Mouse (Mus musculus) forebrain, embryonic 11.5 days (tissue): Measurements from ENCODE around the gene Fbxl2. TPM values are rescaled to one million over a fixed set of nuclear protein-coding genes. Genes with fewer than 3 reads are reported as not detected.
"Not testable (repeated sequence)": the region's sequence is repeated elsewhere in the genome, so short reads cannot be mapped to it uniquely, and the experiment has no call there.

Experiments used
- ATAC-seq: fragments of 200-750 bp; cut with Nextera tagmentation; replicated peaks from 2 replicates; pipeline ENCODE4 v1.8.0; 2017; ENCODE audit warnings: moderate TSS enrichment; ENCODE audit not compliant: low FRiP score
- DNase-seq: peaks from one replicate; pipeline ENCODE4 v3.0.0-alpha.2; 2017; ENCODE audit warnings: low spot score
- H3K27ac ChIP-seq: fragments of 300-500 bp; sonication (generic); 2 replicates; pipeline ENCODE4 v1.5.1; 2014; ENCODE audit warnings: low read depth, low read length
- H3K27me3 ChIP-seq: fragments of 300-500 bp; sonication (generic); 2 replicates; pipeline ENCODE4 v1.6.1; 2014; ENCODE audit warnings: mild to moderate bottlenecking, low read length, mixed read lengths; ENCODE audit not compliant: control insufficient read depth, insufficient read depth
- H3K36me3 ChIP-seq: fragments of 300-500 bp; sonication (generic); 2 replicates; pipeline ENCODE4 v1.6.1; 2014; ENCODE audit warnings: mild to moderate bottlenecking, low read length, moderate library complexity, mixed read lengths; ENCODE audit not compliant: control insufficient read depth, insufficient read depth
- H3K4me1 ChIP-seq: fragments of 300-500 bp; sonication (generic); replicated peaks from 2 replicates; pipeline ENCODE4 v1.6.1; 2014; ENCODE audit warnings: low read length, mixed read lengths; ENCODE audit not compliant: control insufficient read depth, insufficient read depth
- H3K4me2 ChIP-seq: fragments of 300-500 bp; sonication (generic); 2 replicates; pipeline ENCODE4 v1.6.1; 2014; ENCODE audit warnings: low read depth, mild to moderate bottlenecking, low read length, moderate library complexity, mixed read lengths; ENCODE audit not compliant: severe bottlenecking
- H3K4me3 ChIP-seq: fragments of 300-500 bp; sonication (generic); 2 replicates; pipeline ENCODE4 v1.5.1; 2014; ENCODE audit warnings: low read depth, low read length
- H3K9ac ChIP-seq: fragments of 300-500 bp; sonication (generic); 2 replicates; pipeline ENCODE4 v1.6.1; 2014; ENCODE audit warnings: low read length
- H3K9me3 ChIP-seq: fragments of 300-500 bp; sonication (generic); 2 replicates; pipeline ENCODE4 v1.6.1; 2016; ENCODE audit warnings: low read length, mixed read lengths; ENCODE audit not compliant: control insufficient read depth
- WGBS: fragments of 180-500 bp; shearing (Covaris S2); extraction: QIAGEN DNeasy Blood & Tissue Kit; methylation state at CpG from one replicate; pipeline ENCODE4 v1.1.7; 2014; 5-methylcytosine and 5-hydroxymethylcytosine counted together
- polyA plus RNA-seq: library from polyadenylated mRNA; unstranded; fragments of >200 nt; fragmentation: Nextera tagmentation; extraction: Ambion mirVana; gene quantifications from 2 replicates; pipeline ENCODE4 v1.2.1, GENCODE M21; 2014

Gene Fbxl2
- 8.4 and 8.9 TPM in 2 replicates for polyA plus RNA-seq

- Histone ChIP-seq H3K27ac (no peak within 1 kb of the TSS), H3K36me3 (no peaks in the 10 kb centered on the region), H3K9ac (no peak within 1 kb of the TSS), H3K4me3 (no peak within 1 kb of the TSS), H3K4me1 (0 out of 2 replicates have a peak, but pooled peaks cover 2% of the 10 kb centered on the region), H3K9me3 (no peaks in the 10 kb centered on the region; the same call in 1 of the 2 replicates), H3K4me2 (no peak within 1 kb of the TSS), H3K27me3 (no peaks in the 10 kb centered on the region)
- WGBS, result 85% methylated on average over 10 of the region's 10 CpGs
- DNase-seq (no peak), ATAC-seq (no peak)
Measured at GRCm38 (mm10) chr9:114046028-114046427, at the start of gene Fbxl2. TSS of gene Fbxl2 (minus strand) at chr9:114046191.

- no peak for ATAC-seq
- H3K9ac ChIP-seq, result no peak overlapping the region
- no peaks in the 10 kb centered on the region for H3K27me3 ChIP-seq
- no peak overlapping the region for H3K4me3 ChIP-seq
- no peaks in the 10 kb centered on the region for H3K4me1 ChIP-seq
- 96% methylated on average over 2 of the region's 2 CpGs for WGBS
- no peaks in the 10 kb centered on the region for H3K9me3 ChIP-seq
- no peak overlapping the region for H3K27ac ChIP-seq
- no peak overlapping the region for H3K4me2 ChIP-seq
- DNase-seq, result no peak
- H3K36me3 ChIP-seq, result no peaks in the 10 kb centered on the region
Measured at GRCm38 (mm10) chr9:114094854-114095253, 48.9 kb upstream of the Fbxl2 start.

GRCm38 (mm10) chr9:114092188-114092587 lies 46.2 kb upstream of the Fbxl2 start:
- ATAC-seq, result peak; percentile 71; the same call in 1 of the 2 replicates
- 16% methylated on average over 9 of the region's 9 CpGs for WGBS
- H3K36me3 ChIP-seq, H3K9ac ChIP-seq, H3K27ac ChIP-seq, H3K4me1 ChIP-seq, H3K4me3 ChIP-seq, H3K27me3 ChIP-seq, H3K4me2 ChIP-seq, H3K9me3 ChIP-seq: not testable (repeated sequence)
- peak; percentile 81 for DNase-seq

- H3K4me3 ChIP-seq, ATAC-seq, H3K36me3 ChIP-seq, H3K27me3 ChIP-seq, H3K9ac ChIP-seq, H3K27ac ChIP-seq, DNase-seq, H3K4me2 ChIP-seq, H3K4me1 ChIP-seq, H3K9me3 ChIP-seq: not testable (repeated sequence)
- 91% methylated on average over 6 of the region's 6 CpGs for WGBS
Measured at GRCm38 (mm10) chr9:114088885-114089284, 42.9 kb upstream of the Fbxl2 start.

- WGBS, result 73% methylated on average over 11 of the region's 11 CpGs
- no peak for ATAC-seq
- Histone ChIP-seq H3K4me3 (no peak overlapping the region), H3K27me3 (no peaks in the 10 kb centered on the region), H3K9me3 (no peaks in the 10 kb centered on the region), H3K4me1 (no peaks in the 10 kb centered on the region), H3K36me3 (no peaks in the 10 kb centered on the region), H3K4me2 (no peak overlapping the region), H3K9ac (no peak overlapping the region), H3K27ac (no peak overlapping the region)
- no peak for DNase-seq
Measured at GRCm38 (mm10) chr9:114087106-114087815, 41.3 kb upstream of the Fbxl2 start.

- Histone ChIP-seq H3K9ac (no peak overlapping the region), H3K27ac (no peak overlapping the region), H3K36me3 (no peaks in the 10 kb centered on the region), H3K4me2 (no peak overlapping the region), H3K27me3 (no peaks in the 10 kb centered on the region), H3K4me1 (no peaks in the 10 kb centered on the region), H3K4me3 (no peak overlapping the region), H3K9me3 (no peaks in the 10 kb centered on the region)
- WGBS, result 93% methylated on average over 3 of the region's 3 CpGs
- ATAC-seq, result no peak
- no peak for DNase-seq
Measured at GRCm38 (mm10) chr9:114086422-114086821, 40.4 kb upstream of the Fbxl2 start.

GRCm38 (mm10) chr9:114073681-114074080 lies 27.7 kb upstream of the Fbxl2 start:
- ATAC-seq, result no peak
- H3K4me1 ChIP-seq, result no peaks in the 10 kb centered on the region
- no peaks in the 10 kb centered on the region for H3K36me3 ChIP-seq
- H3K27ac ChIP-seq, result no peak overlapping the region
- H3K4me2 ChIP-seq, result no peak overlapping the region
- DNase-seq, result no peak
- WGBS, result 86% methylated on average over 19 of the region's 19 CpGs
- H3K27me3 ChIP-seq, result no peaks in the 10 kb centered on the region
- no peaks in the 10 kb centered on the region for H3K9me3 ChIP-seq
- H3K9ac ChIP-seq, result no peak overlapping the region
- H3K4me3 ChIP-seq, result no peak overlapping the region

- WGBS, result 67% methylated on average over 6 of the region's 6 CpGs
- Histone ChIP-seq H3K27ac (no peak overlapping the region), H3K4me2 (no peak overlapping the region), H3K27me3 (no peaks in the 10 kb centered on the region), H3K36me3 (no peaks in the 10 kb centered on the region), H3K4me3 (no peak overlapping the region), H3K9me3 (no peaks in the 10 kb centered on the region), H3K4me1 (no peaks in the 10 kb centered on the region), H3K9ac (no peak overlapping the region)
- DNase-seq (no peak), ATAC-seq (no peak)
Measured at GRCm38 (mm10) chr9:114069372-114069771, 23.4 kb upstream of the Fbxl2 start.

GRCm38 (mm10) chr9:114068494-114069053 lies 22.6 kb upstream of the Fbxl2 start:
- ATAC-seq (no peak), DNase-seq (no peak)
- 67% methylated on average over 12 of the region's 12 CpGs for WGBS
- Histone ChIP-seq H3K36me3 (no peaks in the 10 kb centered on the region), H3K4me1 (no peaks in the 10 kb centered on the region), H3K27ac (no peak overlapping the region), H3K9me3 (no peaks in the 10 kb centered on the region), H3K4me3 (no peak overlapping the region), H3K9ac (no peak overlapping the region), H3K27me3 (no peaks in the 10 kb centered on the region), H3K4me2 (no peak overlapping the region)
